In genomic region chr5:4192481-4193246, GRCm38 (mm10) we compare ENCODE assay signal across 8 mouse cellular contexts. TPM values are rescaled to one million over a fixed set of nuclear protein-coding genes. Genes with fewer than 3 reads are reported as not detected.
DNase-seq lines count a peak whose midpoint lies in the region; ATAC-seq and TF ChIP-seq lines count a peak whose summit lies in the region.
"Not testable (repeated sequence)": the region's sequence is repeated elsewhere in the genome, so short reads cannot be mapped to it uniquely, and the experiment has no call there.

No protein-coding gene starts in this region.

- WGBS in embryonic facial prominence, embryonic 12.5 days: 12% methylated on average over 14 of the region's 27 CpGs
- WGBS in hindbrain, embryonic 15.5 days: 8% methylated on average over 15 of the region's 27 CpGs
- 2% methylated on average over 15 of the region's 27 CpGs for WGBS in lung, adult 2 months

- intact Hi-C loops in left cerebral cortex, adult 2 months (cut with DNase I): not testable (repeated sequence)

- peak; percentile 23 for DNase-seq in R1 (ENCODE audit: low read depth, low spot score)
- DNase-seq in left cerebral cortex, adult 2 months (ENCODE audit: extremely low spot score in 1 of 2, low spot score in 2 of 2); lung, adult 2 months: not testable (repeated sequence)
- DNase-seq in thymus, postnatal 0 days (ENCODE audit: low spot score): peak; percentile 15

- not testable (repeated sequence) for H3K36me3 ChIP-seq in embryonic facial prominence, embryonic 12.5 days; hindbrain, embryonic 15.5 days

- H3K27ac ChIP-seq in embryonic facial prominence, embryonic 12.5 days; left cerebral cortex, adult 2 months: not testable (repeated sequence)
- peak overlapping the region; percentile 42; the same call in 1 of the 2 replicates for H3K27ac ChIP-seq in hindbrain, embryonic 15.5 days (replicated peaks)

- H3K27me3 ChIP-seq in embryonic facial prominence, embryonic 12.5 days; hindbrain, embryonic 15.5 days: not testable (repeated sequence)

- H3K9me3 ChIP-seq in embryonic facial prominence, embryonic 12.5 days; hindbrain, embryonic 15.5 days: not testable (repeated sequence)

- H3K4me3 ChIP-seq in embryonic facial prominence, embryonic 12.5 days: peak overlapping the region; percentile 41
- H3K4me3 ChIP-seq in hindbrain, embryonic 15.5 days: peak overlapping the region; percentile 45
- H3K4me3 ChIP-seq in left cerebral cortex, adult 2 months: peak overlapping the region; percentile 56
- H3K4me3 ChIP-seq in lung, adult 2 months (replicated peaks; ENCODE audit: extremely low read depth, low read depth, low read length): peak overlapping the region; percentile 36

- peak overlapping the region; percentile 63 for H3K4me2 ChIP-seq in embryonic facial prominence, embryonic 12.5 days (replicated peaks)
- peak overlapping the region; percentile 79 for H3K4me2 ChIP-seq in hindbrain, embryonic 15.5 days

- ATAC-seq in embryonic facial prominence, embryonic 12.5 days (ENCODE audit: insufficient number of reproducible peaks, insufficient read depth, low FRiP score, low TSS enrichment): not testable (repeated sequence)
- ATAC-seq in granulocyte monocyte progenitor cell, adult 5-6 weeks (replicated peaks; ENCODE audit: poor library complexity, severe bottlenecking): peak; percentile 54
- ATAC-seq in hindbrain, embryonic 15.5 days (ENCODE audit: low FRiP score, low read depth): peak; percentile 87; the same call in 1 of the 2 replicates
- ATAC-seq in monocyte, adult 5-6 weeks (replicated peaks; ENCODE audit: insufficient number of reproducible peaks, low FRiP score, low TSS enrichment, poor library complexity, severe bottlenecking): peak; percentile 28

- H3K4me1 ChIP-seq in embryonic facial prominence, embryonic 12.5 days; lung, adult 2 months (ENCODE audit: control insufficient read depth, insufficient read depth, low read length): not testable (repeated sequence)
- H3K4me1 ChIP-seq in hindbrain, embryonic 15.5 days (replicated peaks): peaks cover 10% of the 10 kb centered on the region; the same call in 1 of the 2 replicates

- TF ChIP-seq POLR2A in lung, adult 2 months (IDR thresholded peaks at IDR 0.05; ENCODE audit: borderline replicate concordance, extremely low read depth, low read depth, low read length): not testable (repeated sequence)

- 0 out of 2 replicates have a peak overlapping the region, but pooled peaks have one; percentile 16 for H3K9ac ChIP-seq in embryonic facial prominence, embryonic 12.5 days
- peak overlapping the region; percentile 45 for H3K9ac ChIP-seq in hindbrain, embryonic 15.5 days

- not testable (repeated sequence) for TF ChIP-seq CTCF in left cerebral cortex, adult 2 months (IDR thresholded peaks at IDR 0.05); lung, adult 2 months (IDR thresholded peaks at IDR 0.05; ENCODE audit: insufficient read depth, low read length)

RNA-seq across cellular contexts. Expression of gene Mterf1b, which starts 0.5 kb away (rescaled TPM):
- 3.4 and 3.9 TPM in 2 replicates for polyA plus RNA-seq in embryonic facial prominence, embryonic 12.5 days (2016; fragmentation: Nextera tagmentation; extraction: Ambion mirVana)
- 0.99 and 2.8 TPM in 2 replicates for total RNA-seq in granulocyte monocyte progenitor cell, adult 5-6 weeks (2014; fragmentation: Nextera tagmentation)
- total RNA-seq in granulocyte monocyte progenitor cell, adult 5-6 weeks (2017): 2.7 and 6.5 TPM in 2 replicates
- polyA plus RNA-seq in hindbrain, embryonic 15.5 days (2015; fragmentation: Nextera tagmentation; extraction: Ambion mirVana): 1.9 and 3.1 TPM in 2 replicates
- 1 to 10 TPM; 4.9 to 5.7 TPM for total RNA-seq in left cerebral cortex, adult 2 months (2021)
- 0.15 and 0.47 TPM in 2 replicates for polyA plus RNA-seq in lung, adult 2 months (2012; rRNA removed)
- 6.2 to 15.3 TPM (median 7.7 TPM) in 3 replicates for total RNA-seq in monocyte, adult 5-6 weeks (2017)
- 4.9 and 5.6 TPM in 2 replicates for polyA plus RNA-seq in thymus, postnatal 0 days (2015; fragmentation: Nextera tagmentation; extraction: Ambion mirVana)
